Mouse (Mus musculus): Measurements from ENCODE around the gene Icam2.

DNA sequence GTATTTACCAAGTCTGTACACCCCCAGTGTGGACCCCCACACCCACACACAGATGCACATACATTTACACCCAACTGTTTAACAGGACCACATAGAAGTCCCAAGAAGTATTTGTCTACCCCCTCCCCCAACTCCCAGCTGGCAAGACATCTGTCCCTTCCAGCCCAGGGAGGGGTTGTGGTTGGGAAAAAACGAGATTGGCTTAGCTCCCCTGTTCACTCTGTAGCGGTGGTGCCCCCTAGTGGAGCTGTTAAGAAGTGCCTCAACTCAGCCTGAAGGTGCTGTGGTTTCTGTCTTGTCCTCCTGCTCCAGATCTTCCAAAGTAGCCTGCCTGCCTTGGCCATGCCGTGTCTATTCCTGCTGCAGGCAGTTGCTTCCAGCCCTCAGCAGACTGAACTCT lies 21.6 kb downstream of the Icam2 start:
- TF ChIP-seq CTCF (IDR thresholded peaks at IDR 0.05; ENCODE audit: control insufficient read depth, insufficient read depth, low read length) (peak; percentile 90), POLR2A (IDR thresholded peaks at IDR 0.05; ENCODE audit: borderline replicate concordance, control insufficient read depth, low read depth, low read length) (no peak)
